Mouse (Mus musculus) stomach, postnatal 0 days (tissue): ENCODE results near the gene Wdr24. TPM values are rescaled to one million over a fixed set of nuclear protein-coding genes. Genes with fewer than 3 reads are reported as not detected.

ENCODE experiments used
- ATAC-seq: fragments of 200-750 bp; cut with Nextera tagmentation; 2 replicates; pipeline ENCODE4 v1.8.0; 2017; ENCODE audit not compliant: low FRiP score, low TSS enrichment
- DNase-seq: peaks from one replicate; pipeline ENCODE4 v3.0.0-alpha.2; 2016; ENCODE audit warnings: low spot score
- H3K27ac ChIP-seq: fragments of 300-500 bp; sonication (generic); replicated peaks from 2 replicates; pipeline ENCODE4 v1.5.1; 2014; ENCODE audit warnings: mild to moderate bottlenecking, control low read depth
- H3K27me3 ChIP-seq: fragments of 300-500 bp; sonication (generic); 2 replicates; pipeline ENCODE4 v1.6.1; 2014; ENCODE audit warnings: low read length; ENCODE audit not compliant: control insufficient read depth, insufficient read depth
- H3K36me3 ChIP-seq: fragments of 300-500 bp; sonication (generic); 2 replicates; pipeline ENCODE4 v1.6.1; 2014; ENCODE audit warnings: low read length, mixed read lengths; ENCODE audit not compliant: control insufficient read depth, insufficient read depth
- H3K4me1 ChIP-seq: fragments of 300-500 bp; sonication (generic); replicated peaks from 2 replicates; pipeline ENCODE4 v1.6.1; 2014; ENCODE audit warnings: antibody characterized with exemption; ENCODE audit not compliant: control insufficient read depth, insufficient read depth
- H3K4me2 ChIP-seq: fragments of 300-500 bp; sonication (generic); replicated peaks from 2 replicates; pipeline ENCODE4 v1.6.1; 2014; ENCODE audit warnings: low read depth, mild to moderate bottlenecking, control low read depth, moderate library complexity
- H3K4me3 ChIP-seq: fragments of 300-500 bp; sonication (generic); 2 replicates; pipeline ENCODE4 v1.5.1; 2014; ENCODE audit warnings: low read depth, low read length, control low read depth
- H3K9ac ChIP-seq: fragments of 300-500 bp; sonication (generic); 2 replicates; pipeline ENCODE4 v1.6.1; 2014; ENCODE audit warnings: mild to moderate bottlenecking, low read length, control low read depth, mixed read lengths
- H3K9me3 ChIP-seq: fragments of 300-500 bp; sonication (generic); 2 replicates; pipeline ENCODE4 v1.6.1; 2016; ENCODE audit warnings: low read length; ENCODE audit not compliant: control insufficient read depth
- CTCF ChIP-seq: IDR thresholded peaks from 2 replicates; pipeline ENCODE4 v1.5.1; 2016; ENCODE audit warnings: antibody characterized with exemption, low read depth, mild to moderate bottlenecking, moderate library complexity
- EP300 ChIP-seq: optimal IDR thresholded peaks from 2 replicates; pipeline ENCODE3; 2016; ENCODE audit warnings: antibody characterized with exemption
- WGBS: fragments of 180-500 bp; shearing (Covaris S2); extraction: QIAGEN DNeasy Blood & Tissue Kit; methylation state at CpG from one replicate; pipeline ENCODE4 v1.1.7; 2014; 5-methylcytosine and 5-hydroxymethylcytosine counted together
- polyA plus RNA-seq: library from polyadenylated mRNA; unstranded; fragments of >200 nt; fragmentation: Nextera tagmentation; extraction: Ambion mirVana; gene quantifications from 2 replicates; pipeline ENCODE4 v1.2.1, GENCODE M21; 2015

Wdr24 gene
- polyA plus RNA-seq, 1 experiment from 2014 or later, result 10.8 TPM

GRCm38 (mm10) chr17:25838904-25839303 lies 15.5 kb downstream of the Wdr24 start:
- H3K27ac ChIP-seq, result peak overlapping the region; percentile 35; the same call in 1 of the 2 replicates
- ATAC-seq (no peak), DNase-seq (no peak)
- no peak overlapping the region for H3K4me2 ChIP-seq
- WGBS, result 78% methylated on average over 4 of the region's 4 CpGs
- no peaks in the 10 kb centered on the region for H3K9me3 ChIP-seq
- H3K4me1 ChIP-seq, result peaks cover 21% of the 10 kb centered on the region
- H3K27me3 ChIP-seq, result no peaks in the 10 kb centered on the region
- no peak for TF ChIP-seq EP300
- TF ChIP-seq CTCF, result no peak
- H3K4me3 ChIP-seq, result no peak overlapping the region
- H3K36me3 ChIP-seq, result peaks cover 33% of the 10 kb centered on the region
- H3K9ac ChIP-seq, result no peak overlapping the region

GRCm38 (mm10) chr17:25839455-25840235 lies 16.2 kb downstream of the Wdr24 start:
- no peak for DNase-seq
- H3K36me3 ChIP-seq, result peaks cover 33% of the 10 kb centered on the region
- TF ChIP-seq EP300 (no peak), CTCF (no peak)
- no peak overlapping the region for H3K4me3 ChIP-seq
- no peaks in the 10 kb centered on the region for H3K9me3 ChIP-seq
- H3K4me2 ChIP-seq, result no peak overlapping the region
- 79% methylated on average over 14 of the region's 14 CpGs for WGBS
- H3K27me3 ChIP-seq, result no peaks in the 10 kb centered on the region
- H3K27ac ChIP-seq, result peak overlapping the region; percentile 35; the same call in 1 of the 2 replicates
- H3K9ac ChIP-seq, result no peak overlapping the region
- H3K4me1 ChIP-seq, result peaks cover 15% of the 10 kb centered on the region
- ATAC-seq, result no peak

- ATAC-seq (no peak), DNase-seq (no peak)
- Histone ChIP-seq H3K27ac (no peak overlapping the region), H3K36me3 (peaks cover 33% of the 10 kb centered on the region), H3K4me1 (peaks cover 11% of the 10 kb centered on the region), H3K9ac (no peak overlapping the region), H3K4me3 (no peak overlapping the region), H3K4me2 (no peak overlapping the region), H3K9me3 (no peaks in the 10 kb centered on the region), H3K27me3 (no peaks in the 10 kb centered on the region)
- WGBS, result 92% methylated on average over 6 of the region's 6 CpGs
- TF ChIP-seq EP300, result no peak
- no peak for TF ChIP-seq CTCF
Observed at GRCm38 (mm10) chr17:25840519-25840918, 17.1 kb downstream of the Wdr24 start.

- TF ChIP-seq CTCF, result no peak
- TF ChIP-seq EP300, result no peak
- no peak within 1 kb of the TSS for H3K27ac ChIP-seq
- H3K9me3 ChIP-seq, result no peaks in the 10 kb centered on the region
- no peak within 1 kb of the TSS for H3K4me3 ChIP-seq
- WGBS, result 93% methylated on average over 22 of the region's 22 CpGs
- DNase-seq (no peak), ATAC-seq (no peak)
- H3K27me3 ChIP-seq, result no peaks in the 10 kb centered on the region
- peaks cover 33% of the 10 kb centered on the region for H3K36me3 ChIP-seq
- no peak within 1 kb of the TSS for H3K9ac ChIP-seq
- no peak within 1 kb of the TSS for H3K4me2 ChIP-seq
- peaks cover 8% of the 10 kb centered on the region for H3K4me1 ChIP-seq
Observed at GRCm38 (mm10) chr17:25841117-25841880, 17.9 kb downstream of the Wdr24 start, which contains the start of gene Gm20683. Gm20683 (minus strand) TSS chr17:25841763.

- no peak for TF ChIP-seq EP300
- TF ChIP-seq CTCF, result no peak
- Histone ChIP-seq H3K27me3 (no peaks in the 10 kb centered on the region), H3K9me3 (no peaks in the 10 kb centered on the region), H3K9ac (no peak overlapping the region), H3K4me1 (no peaks in the 10 kb centered on the region; the same call in 1 of the 2 replicates), H3K27ac (no peak overlapping the region), H3K4me3 (no peak overlapping the region), H3K4me2 (no peak overlapping the region), H3K36me3 (peaks cover 33% of the 10 kb centered on the region)
- WGBS, result 82% methylated on average over 3 of the region's 3 CpGs
- DNase-seq (no peak), ATAC-seq (no peak)
Observed at GRCm38 (mm10) chr17:25842509-25842908, 19.1 kb downstream of the Wdr24 start.

GRCm38 (mm10) chr17:25843122-25843521 lies 19.7 kb downstream of the Wdr24 start:
- H3K9ac ChIP-seq, result peak overlapping the region; percentile 86
- ATAC-seq (no peak), DNase-seq (no peak)
- H3K27me3 ChIP-seq, result no peaks in the 10 kb centered on the region
- H3K4me3 ChIP-seq, result peak overlapping the region; percentile 83
- peak overlapping the region; percentile 20 for H3K4me2 ChIP-seq
- 78% methylated on average over 4 of the region's 4 CpGs for WGBS
- H3K27ac ChIP-seq, result no peak overlapping the region
- no peaks in the 10 kb centered on the region; the same call in 1 of the 2 replicates for H3K4me1 ChIP-seq
- TF ChIP-seq CTCF (no peak), EP300 (no peak)
- H3K9me3 ChIP-seq, result no peaks in the 10 kb centered on the region
- H3K36me3 ChIP-seq, result peaks cover 29% of the 10 kb centered on the region
